Mouse (Mus musculus) MEL (cell line): Measurements from ENCODE around the gene Cfl1.

ENCODE experiments used
- CHD1 ChIP-seq: IDR thresholded peaks from 2 replicates; pipeline ENCODE4 v1.6.1; 2012; ENCODE audit warnings: low read depth, mild to moderate bottlenecking, inconsistent platforms, low read length, improper control_type of control experiment
- CHD2 ChIP-seq: IDR thresholded peaks from 2 replicates; pipeline ENCODE4 v1.6.1; 2011; ENCODE audit warnings: low read length, improper control_type of control experiment
- CTCF ChIP-seq, 3 experiments: IDR thresholded peaks in 2 of 3; conservative IDR thresholded peaks in 1 of 3; 2 replicates each; pipeline ENCODE4 v1.5.1; 2011 to 2012; ENCODE audit warnings: low read length in 3 of 3, low read depth in 2 of 3, mild to moderate bottlenecking in 2 of 3, improper control_type of control experiment in 1 of 3, inconsistent platforms in 1 of 3, mixed read lengths in 1 of 3, moderate library complexity in 1 of 3; ENCODE audit not compliant: control insufficient read depth in 1 of 3, insufficient read depth in 1 of 3, poor library complexity in 1 of 3, severe bottlenecking in 1 of 3
- E2F4 ChIP-seq: IDR thresholded peaks from 2 replicates; pipeline ENCODE4 v1.6.1; 2011; ENCODE audit warnings: low read depth, low read length, improper control_type of control experiment, borderline replicate concordance
- EP300 ChIP-seq, 2 experiments: IDR thresholded peaks; 2 replicates each; pipeline ENCODE4 v1.6.1; 2011; ENCODE audit warnings: improper control_type of control experiment in 2 of 2, low read length in 2 of 2, low read depth in 1 of 2, mild to moderate bottlenecking in 1 of 2
- GATA1 ChIP-seq: IDR thresholded peaks from 2 replicates; pipeline ENCODE4 v1.6.1; 2011; ENCODE audit warnings: low read depth, low read length, improper control_type of control experiment
- JUND ChIP-seq: IDR thresholded peaks from 2 replicates; pipeline ENCODE4 v1.6.1; 2011; ENCODE audit warnings: low read depth, mild to moderate bottlenecking, improper control_type of control experiment, low read length
- KAT2A ChIP-seq: conservative IDR thresholded peaks from 2 replicates; pipeline ENCODE4 v1.6.1; 2012; ENCODE audit warnings: low read depth, low read length, improper control_type of control experiment, inconsistent platforms
- POLR2A ChIP-seq, 2 experiments: IDR thresholded peaks; 2 replicates each; pipeline ENCODE4 v1.6.1; 2011 to 2012; ENCODE audit warnings: low read length in 2 of 2, mild to moderate bottlenecking in 2 of 2, control low read depth in 1 of 2, improper control_type of control experiment in 1 of 2, low read depth in 1 of 2, moderate library complexity in 1 of 2; ENCODE audit not compliant: control insufficient read depth in 1 of 2, insufficient read depth in 1 of 2, poor library complexity in 1 of 2
- POLR2AphosphoS2 ChIP-seq: IDR thresholded peaks from 2 replicates; pipeline ENCODE4 v1.6.1; 2011; ENCODE audit warnings: low read length, improper control_type of control experiment
- TBP ChIP-seq: IDR thresholded peaks from 2 replicates; pipeline ENCODE4 v1.8.0; 2011; ENCODE audit warnings: low read depth, low read length, improper control_type of control experiment
- USF1 ChIP-seq: IDR thresholded peaks from 2 replicates; pipeline ENCODE4 v1.6.1; 2014; ENCODE audit warnings: low read depth, mild to moderate bottlenecking, inconsistent platforms, low read length, improper control_type of control experiment, moderate library complexity
- USF2 ChIP-seq, 2 experiments: IDR thresholded peaks; 2 replicates each; pipeline ENCODE4 v1.6.1; 2011 to 2012; ENCODE audit warnings: improper control_type of control experiment in 2 of 2, low read length in 2 of 2, borderline replicate concordance in 1 of 2, inconsistent platforms in 1 of 2, low read depth in 1 of 2, mild to moderate bottlenecking in 1 of 2; ENCODE audit not compliant: insufficient read depth in 1 of 2
- ZNF384 ChIP-seq: IDR thresholded peaks from 2 replicates; pipeline ENCODE4 v1.6.1; 2012; ENCODE audit warnings: low read depth, mild to moderate bottlenecking, inconsistent platforms, low read length, improper control_type of control experiment

DNA sequence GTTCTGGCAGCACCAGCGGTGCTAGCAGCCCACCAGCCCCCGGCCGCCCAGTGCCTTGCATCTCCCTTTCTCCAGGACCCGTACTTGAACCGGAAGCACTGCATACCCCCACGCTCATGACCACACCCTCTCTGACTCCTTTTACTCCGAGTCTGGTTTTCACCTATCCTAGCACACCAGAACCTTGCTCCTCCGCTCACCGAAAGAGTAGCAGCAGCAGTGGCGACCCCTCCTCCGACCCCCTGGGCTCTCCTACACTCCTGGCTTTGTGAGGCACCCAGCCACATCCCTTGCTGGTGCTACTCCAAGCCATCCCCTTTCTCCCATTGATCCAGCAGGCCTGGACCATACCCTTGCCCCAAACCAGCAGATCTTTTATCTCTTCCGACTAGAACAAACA lies 35.2 kb upstream of the Cfl1 start:
- TF ChIP-seq CTCF (IDR thresholded peaks at IDR 0.05 in 2 of 3, conservative IDR thresholded peaks at IDR 0.05 in 1 of 3; ENCODE audit: control insufficient read depth in 1 of 3, insufficient read depth in 1 of 3, low read depth in 2 of 3, low read length in 3 of 3, poor library complexity in 1 of 3, severe bottlenecking in 1 of 3), result no peak
- no peak for TF ChIP-seq E2F4
- TF ChIP-seq TBP, result no peak
- TF ChIP-seq CHD1, result no peak
- TF ChIP-seq EP300 (IDR thresholded peaks at IDR 0.05; ENCODE audit: low read depth in 1 of 2, low read length in 2 of 2), result no peak
- TF ChIP-seq POLR2A (IDR thresholded peaks at IDR 0.05; ENCODE audit: control insufficient read depth in 1 of 2, insufficient read depth in 1 of 2, low read depth in 1 of 2, low read length in 2 of 2, poor library complexity in 1 of 2), result no peak
- TF ChIP-seq GATA1, result no peak
- TF ChIP-seq KAT2A, result no peak
- TF ChIP-seq USF1, result no peak
- no peak for TF ChIP-seq ZNF384
- TF ChIP-seq CHD2, result no peak
- TF ChIP-seq JUND, result no peak
- TF ChIP-seq USF2 (IDR thresholded peaks at IDR 0.05; ENCODE audit: borderline replicate concordance in 1 of 2, insufficient read depth in 1 of 2, low read depth in 1 of 2, low read length in 2 of 2), result no peak
- TF ChIP-seq POLR2AphosphoS2, result no peak
